Mouse (Mus musculus): ENCODE measurements around the gene Ttc41. TPM values are rescaled to one million over a fixed set of nuclear protein-coding genes. Genes with fewer than 3 reads are reported as not detected.
"Not testable (repeated sequence)": the region's sequence is repeated elsewhere in the genome, so short reads cannot be mapped to it uniquely, and the experiment has no call there.

The Ttc41 gene
- polyA plus RNA-seq (2015; fragmentation: Nextera tagmentation; extraction: Ambion mirVana), result 2.2 and 2.3 TPM in 2 replicates

GRCm38 (mm10) chr10:86705318-86705921 is at the start of gene Ttc41, which contains the start of gene Hsp90b1:
Ttc41 (plus strand) TSS chr10:86705811.
Hsp90b1 (minus strand) TSS chr10:86705509.
- peaks cover 45% of the 10 kb centered on the region for H3K4me1 ChIP-seq
- WGBS, result under 1% methylated on average over 51 of the region's 51 CpGs
- peak within 1 kb of the TSS; percentile 99 for H3K27ac ChIP-seq (replicated peaks)
- H3K9ac ChIP-seq (replicated peaks), result peak within 1 kb of the TSS; percentile 95
- H3K27me3 ChIP-seq (replicated peaks), result no peaks in the 10 kb centered on the region
- H3K9me3 ChIP-seq (replicated peaks), result no peaks in the 10 kb centered on the region
- peak; percentile 97 for ATAC-seq (ENCODE audit: low FRiP score)
- peaks cover 26% of the 10 kb centered on the region for H3K36me3 ChIP-seq
- peak within 1 kb of the TSS; percentile 89 for H3K4me3 ChIP-seq (replicated peaks)
- H3K4me2 ChIP-seq, result peak within 1 kb of the TSS; percentile 71

GRCm38 (mm10) chr10:86670550-86670949 is 35.1 kb upstream of the Ttc41 start:
- not testable (repeated sequence) for H3K9ac ChIP-seq (replicated peaks); H3K27ac ChIP-seq (replicated peaks); H3K4me3 ChIP-seq (replicated peaks); H3K36me3 ChIP-seq; ATAC-seq (ENCODE audit: low FRiP score); H3K4me2 ChIP-seq; H3K27me3 ChIP-seq (replicated peaks); H3K9me3 ChIP-seq (replicated peaks); H3K4me1 ChIP-seq
- 89% methylated on average over 4 of the region's 4 CpGs for WGBS

GRCm38 (mm10) chr10:86684797-86685178 is 20.8 kb upstream of the Ttc41 start:
- H3K4me3 ChIP-seq (replicated peaks), result peak overlapping the region; percentile 65
- peak overlapping the region; percentile 87; the same call in 1 of the 2 replicates for H3K27ac ChIP-seq (replicated peaks)
- not testable (repeated sequence) for H3K9me3 ChIP-seq (replicated peaks); H3K9ac ChIP-seq (replicated peaks); H3K36me3 ChIP-seq; H3K27me3 ChIP-seq (replicated peaks); H3K4me1 ChIP-seq
- H3K4me2 ChIP-seq, result peak overlapping the region; percentile 77
- peak; percentile 60 for ATAC-seq (ENCODE audit: low FRiP score)
- 34% methylated on average over 2 of the region's 2 CpGs for WGBS

GRCm38 (mm10) chr10:86685179-86686016 is 20.2 kb upstream of the Ttc41 start:
- H3K4me1 ChIP-seq; H3K27me3 ChIP-seq (replicated peaks); H3K36me3 ChIP-seq; H3K9me3 ChIP-seq (replicated peaks): not testable (repeated sequence)
- H3K9ac ChIP-seq (replicated peaks), result peak overlapping the region; percentile 73
- H3K4me2 ChIP-seq, result peak overlapping the region; percentile 77
- H3K4me3 ChIP-seq (replicated peaks), result peak overlapping the region; percentile 65
- under 1% methylated on average over 53 of the region's 53 CpGs for WGBS
- peak overlapping the region; percentile 87 for H3K27ac ChIP-seq (replicated peaks)
- peak; percentile 97 for ATAC-seq (ENCODE audit: low FRiP score)

- H3K36me3 ChIP-seq, result peaks cover 11% of the 10 kb centered on the region
Observed at GRCm38 (mm10) chr10:86686017-86686360, 19.6 kb upstream of the Ttc41 start.

GRCm38 (mm10) chr10:86700251-86700650 is 5.4 kb upstream of the Ttc41 start:
- no peak overlapping the region for H3K9ac ChIP-seq (replicated peaks)
- no peaks in the 10 kb centered on the region for H3K9me3 ChIP-seq (replicated peaks)
- ATAC-seq (ENCODE audit: low FRiP score), result no peak
- 47% methylated on average over 3 of the region's 3 CpGs for WGBS
- peaks cover 52% of the 10 kb centered on the region for H3K4me1 ChIP-seq
- H3K36me3 ChIP-seq, result peaks cover 63% of the 10 kb centered on the region
- H3K27me3 ChIP-seq (replicated peaks), result no peaks in the 10 kb centered on the region
- H3K27ac ChIP-seq (replicated peaks), result no peak overlapping the region
- H3K4me2 ChIP-seq, result no peak overlapping the region
- H3K4me3 ChIP-seq (replicated peaks), result no peak overlapping the region

More at GRCm38 (mm10) chr10:86686017-86686360, 19.6 kb upstream of the Ttc41 start:
- H3K27me3 ChIP-seq (replicated peaks); H3K9me3 ChIP-seq (replicated peaks); ATAC-seq (ENCODE audit: low FRiP score); H3K4me1 ChIP-seq; H3K27ac ChIP-seq (replicated peaks): not testable (repeated sequence)
- H3K4me2 ChIP-seq, result peak overlapping the region; percentile 77
- peak overlapping the region; percentile 65 for H3K4me3 ChIP-seq (replicated peaks)
- WGBS, result 23% methylated on average over 9 of the region's 9 CpGs
- H3K9ac ChIP-seq (replicated peaks), result peak overlapping the region; percentile 73

- peaks cover 52% of the 10 kb centered on the region for H3K4me1 ChIP-seq
- peaks cover 55% of the 10 kb centered on the region for H3K36me3 ChIP-seq
- 56% methylated on average over 3 of the region's 3 CpGs for WGBS
- H3K9ac ChIP-seq (replicated peaks), result no peak overlapping the region
- no peaks in the 10 kb centered on the region for H3K9me3 ChIP-seq (replicated peaks)
- no peak overlapping the region for H3K4me3 ChIP-seq (replicated peaks)
- no peaks in the 10 kb centered on the region for H3K27me3 ChIP-seq (replicated peaks)
- no peak overlapping the region for H3K4me2 ChIP-seq
- H3K27ac ChIP-seq (replicated peaks), result no peak overlapping the region
- ATAC-seq (ENCODE audit: low FRiP score), result no peak
Observed at GRCm38 (mm10) chr10:86700973-86701372, 4.6 kb upstream of the Ttc41 start.

- ATAC-seq (ENCODE audit: low FRiP score), result no peak
- H3K9me3 ChIP-seq (replicated peaks), result no peaks in the 10 kb centered on the region
- H3K27ac ChIP-seq (replicated peaks), result no peak overlapping the region
- no peak overlapping the region for H3K9ac ChIP-seq (replicated peaks)
- no peaks in the 10 kb centered on the region for H3K27me3 ChIP-seq (replicated peaks)
- no peak overlapping the region; the same call in 1 of the 2 replicates for H3K4me3 ChIP-seq (replicated peaks)
- 0 out of 2 replicates have a peak overlapping the region, but pooled peaks have one; percentile 66 for H3K4me2 ChIP-seq
- peaks cover 53% of the 10 kb centered on the region for H3K36me3 ChIP-seq
- peaks cover 59% of the 10 kb centered on the region for H3K4me1 ChIP-seq
- 50% methylated on average over 4 of the region's 4 CpGs for WGBS
Observed at GRCm38 (mm10) chr10:86702312-86702920, 3.2 kb upstream of the Ttc41 start.

- WGBS, result 79% methylated on average over 4 of the region's 4 CpGs
- Histone ChIP-seq H3K36me3 (peaks cover 43% of the 10 kb centered on the region), H3K27me3 (replicated peaks) (no peaks in the 10 kb centered on the region), H3K9ac (replicated peaks) (peak overlapping the region; percentile 27; the same call in 1 of the 2 replicates), H3K27ac (replicated peaks) (no peak overlapping the region), H3K9me3 (replicated peaks) (no peaks in the 10 kb centered on the region), H3K4me1 (peaks cover 59% of the 10 kb centered on the region), H3K4me2 (peak overlapping the region; percentile 66), H3K4me3 (replicated peaks) (peak overlapping the region; percentile 89)
- ATAC-seq (ENCODE audit: low FRiP score), result no peak
Observed at GRCm38 (mm10) chr10:86703375-86703774, 2.2 kb upstream of the Ttc41 start.

GRCm38 (mm10) chr10:86704141-86704540 is 1.5 kb upstream of the Ttc41 start:
- Histone ChIP-seq H3K9ac (replicated peaks) (peak overlapping the region; percentile 95), H3K27me3 (replicated peaks) (no peaks in the 10 kb centered on the region), H3K9me3 (replicated peaks) (no peaks in the 10 kb centered on the region), H3K4me2 (peak overlapping the region; percentile 66), H3K4me3 (replicated peaks) (peak overlapping the region; percentile 89), H3K36me3 (peaks cover 38% of the 10 kb centered on the region), H3K27ac (replicated peaks) (no peak overlapping the region), H3K4me1 (peaks cover 57% of the 10 kb centered on the region)
- 8% methylated on average over 8 of the region's 8 CpGs for WGBS
- ATAC-seq (ENCODE audit: low FRiP score), result no peak

GRCm38 (mm10) chr10:86704589-86705191 is 921 bp upstream of the Ttc41 start:
- H3K9me3 ChIP-seq (replicated peaks), result no peaks in the 10 kb centered on the region
- under 1% methylated on average over 33 of the region's 33 CpGs for WGBS
- no peaks in the 10 kb centered on the region for H3K27me3 ChIP-seq (replicated peaks)
- H3K4me3 ChIP-seq (replicated peaks), result peak overlapping the region; percentile 89
- peaks cover 32% of the 10 kb centered on the region for H3K36me3 ChIP-seq
- no peak; the same call in 1 of the 2 replicates for ATAC-seq (ENCODE audit: low FRiP score)
- H3K4me1 ChIP-seq, result peaks cover 52% of the 10 kb centered on the region
- H3K4me2 ChIP-seq, result peak overlapping the region; percentile 66
- peak overlapping the region; percentile 99 for H3K27ac ChIP-seq (replicated peaks)
- H3K9ac ChIP-seq (replicated peaks), result peak overlapping the region; percentile 95
